Mouse (Mus musculus) kidney, postnatal 0 days (tissue): ENCODE measurements at regions not wholly inside any gene's neighbourhood (a gene's known extent, or its start where the extent isn't known, plus 50 kb on each side); places are given as distances from the start of the nearest gene placed in this dataset.

Experiments
- ATAC-seq: fragments of 200-750 bp; cut with Nextera tagmentation; replicated peaks from 2 replicates; pipeline ENCODE4 v1.8.0; 2017; ENCODE audit warnings: low read depth, moderate number of reproducible peaks, moderate TSS enrichment, moderate library complexity; ENCODE audit not compliant: low FRiP score
- DNase-seq: peaks from one replicate; pipeline ENCODE4 v3.0.0-alpha.2; 2016; ENCODE audit warnings: low spot score
- H3K27ac ChIP-seq: fragments of 300-500 bp; sonication (generic); 2 replicates; pipeline ENCODE4 v1.5.1; 2014; ENCODE audit warnings: mild to moderate bottlenecking
- H3K27me3 ChIP-seq: fragments of 300-500 bp; sonication (generic); 2 replicates; pipeline ENCODE4 v1.6.1; 2014; ENCODE audit warnings: low read length, mixed read lengths; ENCODE audit not compliant: insufficient read depth
- H3K36me3 ChIP-seq: fragments of 300-500 bp; sonication (generic); 2 replicates; pipeline ENCODE4 v1.6.1; 2014; ENCODE audit warnings: low read length, mixed read lengths; ENCODE audit not compliant: insufficient read depth
- H3K4me1 ChIP-seq: fragments of 300-500 bp; sonication (generic); replicated peaks from 2 replicates; pipeline ENCODE4 v1.6.1; 2014; ENCODE audit warnings: antibody characterized with exemption, low read length, mixed read lengths; ENCODE audit not compliant: insufficient read depth
- H3K4me2 ChIP-seq: fragments of 300-500 bp; sonication (generic); 2 replicates; pipeline ENCODE4 v1.6.1; 2014; ENCODE audit warnings: mild to moderate bottlenecking, low read length, moderate library complexity, mixed read lengths
- H3K4me3 ChIP-seq: fragments of 300-500 bp; sonication (generic); replicated peaks from 2 replicates; pipeline ENCODE4 v1.5.1; 2014; ENCODE audit warnings: low read depth, low read length
- H3K9ac ChIP-seq: fragments of 300-500 bp; sonication (generic); 2 replicates; pipeline ENCODE4 v1.6.1; 2014; ENCODE audit warnings: low read depth, low read length
- H3K9me3 ChIP-seq: fragments of 300-500 bp; sonication (generic); replicated peaks from 2 replicates; pipeline ENCODE4 v1.6.1; 2016; ENCODE audit warnings: low read length, inconsistent platforms, mixed read lengths
- CTCF ChIP-seq: IDR thresholded peaks from 2 replicates; pipeline ENCODE4 v1.5.1; 2016; ENCODE audit warnings: antibody characterized with exemption, low read depth, mild to moderate bottlenecking, moderate library complexity
- WGBS: fragments of 180-500 bp; shearing (Covaris S2); extraction: QIAGEN DNeasy Blood & Tissue Kit; methylation state at CpG from one replicate; pipeline ENCODE4 v1.1.7; 2014; 5-methylcytosine and 5-hydroxymethylcytosine counted together

GRCm38 (mm10) chrX:42373794-42374398, 115.6 kb upstream of the Tex13c2 start:
- no peaks in the 10 kb centered on the region for H3K27me3 ChIP-seq
- H3K9ac ChIP-seq, result no peak overlapping the region
- WGBS, result 60% methylated on average over 3 of the region's 3 CpGs
- TF ChIP-seq CTCF, result no peak
- H3K36me3 ChIP-seq, result no peaks in the 10 kb centered on the region
- H3K9me3 ChIP-seq, result no peaks in the 10 kb centered on the region
- ATAC-seq (no peak), DNase-seq (peak; percentile 29)
- no peak overlapping the region for H3K4me3 ChIP-seq
- no peak overlapping the region for H3K4me2 ChIP-seq
- H3K27ac ChIP-seq, result no peak overlapping the region
- H3K4me1 ChIP-seq, result no peaks in the 10 kb centered on the region

GRCm38 (mm10) chrX:42393836-42394556, 95.5 kb upstream of the Tex13c2 start:
- Histone ChIP-seq H3K4me2 (no peak overlapping the region), H3K4me3 (no peak overlapping the region), H3K9ac (no peak overlapping the region), H3K27ac (no peak overlapping the region), H3K4me1 (no peaks in the 10 kb centered on the region), H3K9me3 (no peaks in the 10 kb centered on the region), H3K27me3 (no peaks in the 10 kb centered on the region), H3K36me3 (no peaks in the 10 kb centered on the region)
- no peak for TF ChIP-seq CTCF
- DNase-seq (no peak), ATAC-seq (no peak)
- 64% methylated on average over 3 of the region's 3 CpGs for WGBS

GRCm38 (mm10) chrX:42396441-42396840, 93.0 kb upstream of the Tex13c2 start:
- no peak overlapping the region for H3K4me3 ChIP-seq
- no peak for ATAC-seq
- no peak for DNase-seq
- no peaks in the 10 kb centered on the region for H3K4me1 ChIP-seq
- no peak for TF ChIP-seq CTCF
- no peak overlapping the region for H3K4me2 ChIP-seq
- no peak overlapping the region for H3K27ac ChIP-seq
- no peaks in the 10 kb centered on the region for H3K27me3 ChIP-seq
- no peak overlapping the region for H3K9ac ChIP-seq
- 75% methylated on average over 4 of the region's 4 CpGs for WGBS
- no peaks in the 10 kb centered on the region for H3K9me3 ChIP-seq
- no peaks in the 10 kb centered on the region for H3K36me3 ChIP-seq

GRCm38 (mm10) chrX:42398836-42399235, 90.7 kb upstream of the Tex13c2 start:
- Histone ChIP-seq H3K36me3 (no peaks in the 10 kb centered on the region), H3K4me3 (no peak overlapping the region), H3K9me3 (no peaks in the 10 kb centered on the region), H3K27me3 (no peaks in the 10 kb centered on the region), H3K9ac (no peak overlapping the region), H3K27ac (no peak overlapping the region), H3K4me2 (no peak overlapping the region), H3K4me1 (no peaks in the 10 kb centered on the region)
- DNase-seq (peak; percentile 65), ATAC-seq (no peak)
- no peak for TF ChIP-seq CTCF
- 59% methylated on average over 1 of the region's 1 CpGs for WGBS

GRCm38 (mm10) chrX:42399343-42399742, 90.1 kb upstream of the Tex13c2 start:
- ATAC-seq, result no peak
- Histone ChIP-seq H3K4me3 (no peak overlapping the region), H3K36me3 (no peaks in the 10 kb centered on the region), H3K9ac (no peak overlapping the region), H3K27me3 (no peaks in the 10 kb centered on the region), H3K27ac (no peak overlapping the region), H3K4me1 (no peaks in the 10 kb centered on the region), H3K4me2 (no peak overlapping the region), H3K9me3 (no peaks in the 10 kb centered on the region)
- peak; percentile 28; the same call in 1 of the 2 replicates for TF ChIP-seq CTCF
- DNase-seq, result peak; percentile 18

GRCm38 (mm10) chrX:42401091-42401490, 88.4 kb upstream of the Tex13c2 start:
- Histone ChIP-seq H3K4me1 (no peaks in the 10 kb centered on the region), H3K9me3 (no peaks in the 10 kb centered on the region), H3K4me2 (no peak overlapping the region), H3K27ac (no peak overlapping the region), H3K27me3 (no peaks in the 10 kb centered on the region), H3K36me3 (no peaks in the 10 kb centered on the region), H3K9ac (no peak overlapping the region), H3K4me3 (no peak overlapping the region)
- TF ChIP-seq CTCF, result no peak
- no peak for DNase-seq
- no peak for ATAC-seq
- 96% methylated on average over 1 of the region's 1 CpGs for WGBS
